Mouse (Mus musculus): Measurements from ENCODE around the gene Chd3.
"Not testable (repeated sequence)": the region's sequence is repeated elsewhere in the genome, so short reads cannot be mapped to it uniquely, and the experiment has no call there.

Gene Chd3

DNA sequence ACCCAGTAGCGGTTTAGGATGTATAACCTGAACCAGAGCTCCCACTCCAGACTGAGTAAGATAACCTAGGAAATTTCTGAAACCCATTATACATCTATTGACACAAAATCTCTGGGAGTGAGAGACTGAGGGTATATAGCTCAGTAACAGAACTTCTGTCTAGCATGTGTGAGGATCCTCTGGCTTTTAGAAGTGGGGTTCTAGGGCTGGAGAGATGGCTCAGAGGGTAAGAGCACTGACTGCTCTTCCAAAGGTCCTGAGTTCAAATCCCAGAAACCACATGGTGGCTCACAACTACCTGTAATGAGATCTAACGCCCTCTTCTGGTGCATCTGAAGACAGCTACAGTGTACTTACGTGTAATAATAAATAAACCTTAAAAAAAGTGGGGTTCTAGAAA, 51.2 kb downstream of the Chd3 start:
- not testable (repeated sequence) for DNase-seq

DNA sequence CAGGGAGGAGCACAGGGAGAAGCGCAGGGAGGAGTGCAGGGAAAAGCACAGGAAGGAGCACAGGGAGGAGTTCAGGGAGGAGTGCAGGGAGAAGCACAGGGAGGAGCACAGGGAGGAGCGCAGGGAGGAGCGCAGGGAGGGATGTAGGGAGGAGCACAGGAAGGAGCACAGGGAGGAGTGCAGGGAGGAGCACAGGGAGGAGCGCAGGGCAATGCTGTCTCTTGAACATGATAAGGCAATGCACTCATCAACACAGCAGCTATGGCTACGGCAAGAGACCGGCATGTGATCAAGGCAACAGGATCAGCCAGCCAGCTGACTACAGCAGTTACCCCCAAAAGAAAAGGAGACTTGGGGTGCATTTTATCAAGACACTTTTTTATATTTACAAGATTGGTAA, 52.8 kb downstream of the Chd3 start:
- no peak for DNase-seq

DNA sequence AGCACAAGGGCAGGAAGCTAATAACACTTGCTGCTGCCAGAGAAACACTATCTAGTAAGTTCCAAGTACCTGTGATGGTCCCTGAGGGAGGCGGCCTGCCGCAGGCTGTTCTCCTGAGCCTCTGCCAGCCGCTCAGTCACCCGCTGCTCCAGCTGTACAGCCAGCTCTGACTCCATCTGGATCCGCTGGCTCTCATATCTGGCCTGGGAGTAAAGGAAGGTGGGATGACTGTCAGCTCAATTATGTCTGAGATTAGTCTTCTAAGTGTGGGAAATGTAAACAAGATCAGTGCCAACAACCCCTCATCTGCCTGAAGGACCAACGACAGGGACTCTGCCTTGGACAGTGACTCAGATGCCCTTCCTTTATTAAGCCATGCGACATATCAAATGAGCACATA, 57.9 kb downstream of the Chd3 start:
- DNase-seq: no peak

DNA sequence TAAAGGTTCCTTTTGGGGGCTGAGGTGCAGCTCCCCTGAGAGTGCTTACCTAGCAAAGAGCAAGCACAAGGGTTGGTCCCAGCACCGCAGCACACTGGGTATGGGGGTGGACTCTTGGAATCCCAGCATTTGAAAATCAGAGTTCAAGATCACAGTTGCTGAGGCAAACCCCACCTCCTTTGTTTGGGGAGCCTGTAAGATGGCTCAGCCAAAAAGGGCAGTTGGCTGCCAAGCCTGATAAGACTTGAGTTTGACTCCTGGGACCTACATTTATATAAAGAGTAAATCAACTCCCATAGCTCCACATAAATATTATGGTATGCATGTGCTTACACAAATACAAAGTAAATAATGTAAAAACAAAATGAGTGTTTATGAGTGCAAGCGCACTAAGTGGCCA, 63.2 kb downstream of the Chd3 start:
- DNase-seq: no peak

DNA sequence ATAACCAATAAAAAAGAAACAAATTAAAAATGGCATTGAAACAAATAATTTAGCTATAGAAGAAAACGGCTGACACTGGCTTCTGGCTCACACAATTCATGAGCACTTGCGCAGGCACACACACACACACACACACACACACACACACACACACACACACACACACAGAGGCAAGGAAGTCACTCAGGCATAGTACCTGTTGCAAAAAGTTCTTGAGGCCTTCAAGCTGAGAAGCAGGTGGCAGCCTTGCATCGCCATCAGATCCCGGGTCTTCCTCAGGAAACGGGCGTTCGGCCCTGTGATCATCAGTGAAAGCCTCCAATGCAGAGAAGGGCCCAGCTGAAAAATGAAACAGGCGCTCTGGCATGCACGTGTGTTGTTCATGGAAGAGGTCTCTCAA, 63.9 kb downstream of the Chd3 start:
- no peak for DNase-seq

DNA sequence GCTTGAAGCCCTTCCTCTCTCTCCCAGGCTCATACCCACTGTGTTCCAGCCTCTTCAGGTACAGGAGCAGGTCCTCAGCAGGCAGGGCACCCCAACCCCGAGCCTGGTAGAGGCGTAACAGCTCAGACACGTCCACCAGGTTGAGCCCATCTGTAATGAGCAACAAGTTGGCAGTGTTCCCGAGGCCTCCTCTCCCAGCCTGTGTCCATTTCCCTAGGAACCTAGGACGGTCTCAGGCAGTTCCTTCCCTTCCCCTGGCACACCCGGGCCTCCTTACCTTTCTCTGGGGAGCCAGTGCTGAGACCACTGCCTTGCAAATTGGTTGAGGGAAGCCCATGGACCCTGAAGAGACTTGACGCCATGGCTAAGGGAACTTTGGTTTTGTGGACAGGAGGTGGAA, 66.4 kb downstream of the Chd3 start:
- no peak for DNase-seq

DNA sequence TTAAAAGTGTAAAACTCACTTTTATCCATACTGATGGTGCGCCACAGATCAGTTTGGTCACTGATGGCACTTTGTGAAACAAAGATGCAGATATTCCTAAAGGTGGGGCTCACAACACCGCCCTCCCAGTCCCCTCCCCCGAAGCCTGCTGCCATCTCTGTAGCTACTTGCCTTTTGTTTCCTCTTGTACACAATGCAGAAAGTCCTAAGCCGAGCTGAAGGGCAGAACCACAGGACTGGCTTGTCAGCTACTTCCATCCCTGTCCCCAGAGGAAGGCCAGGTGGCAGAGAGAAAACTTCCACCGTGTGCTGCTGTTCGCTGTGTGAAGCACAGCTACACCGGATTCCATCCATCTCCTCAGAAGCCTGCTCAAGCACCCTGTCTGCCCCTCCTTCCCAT, 71.0 kb downstream of the Chd3 start:
- DNase-seq: no peak

DNA sequence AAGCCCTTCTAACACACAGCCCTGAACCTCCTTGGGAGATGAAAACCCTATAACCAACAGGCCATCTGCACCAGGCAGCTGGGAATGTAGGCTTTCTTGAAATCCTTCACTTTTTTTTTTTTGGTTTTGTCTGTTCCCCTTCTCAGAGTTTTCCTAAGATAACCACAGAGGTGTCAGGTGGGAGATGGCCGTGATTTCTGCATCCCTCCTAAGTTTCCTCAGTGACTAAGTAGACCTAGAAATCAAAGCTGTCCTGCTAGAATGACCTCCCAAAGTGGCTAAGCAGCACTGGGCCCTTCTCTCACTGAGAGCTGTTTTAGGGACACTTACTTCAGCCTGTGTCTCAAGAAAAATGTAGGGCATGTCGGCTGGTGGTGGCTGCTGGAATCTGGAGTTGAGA, 71.4 kb downstream of the Chd3 start:
- no peak for DNase-seq

DNA sequence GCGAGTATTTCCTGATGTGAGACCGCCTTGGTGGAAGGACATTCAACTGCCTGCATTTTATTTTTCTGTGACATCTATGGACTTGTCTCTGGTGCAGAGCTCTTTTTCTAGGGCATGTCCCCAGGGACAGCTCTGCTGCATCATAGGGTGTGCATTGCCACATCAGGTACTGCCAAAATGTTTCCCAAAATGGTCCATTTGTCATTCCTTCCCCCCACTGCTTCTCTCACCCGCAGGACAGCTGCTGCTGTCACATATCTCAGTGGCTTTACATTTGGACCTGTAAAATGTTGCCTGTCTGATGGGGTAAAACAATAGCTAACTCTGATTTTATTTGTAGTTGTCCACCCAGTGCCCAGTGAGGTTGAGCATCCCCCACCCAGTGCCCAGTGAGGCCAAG, 73.9 kb downstream of the Chd3 start:
- DNase-seq: no peak
